Mouse (Mus musculus) testis, adult 2 months (tissue): ENCODE measurements at regions not wholly inside any gene's neighbourhood (a gene's known extent, or its start where the extent isn't known, plus 50 kb on each side); places are given as distances from the start of the nearest gene placed in this dataset.

ENCODE experiments used
- CTCF ChIP-seq: fragments of 200-500 bp; IDR thresholded peaks from 2 replicates; pipeline ENCODE4 v1.5.1; 2012; ENCODE audit warnings: low read depth, mild to moderate bottlenecking, inconsistent platforms, low read length, moderate library complexity; ENCODE audit not compliant: control insufficient read depth, insufficient read depth, insufficient replicate concordance
- POLR2A ChIP-seq: fragments of 200-500 bp; IDR thresholded peaks from 2 replicates; pipeline ENCODE4 v1.6.1; 2012; ENCODE audit warnings: low read depth, mild to moderate bottlenecking, inconsistent platforms, low read length, moderate library complexity; ENCODE audit not compliant: control insufficient read depth

GRCm38 (mm10) chr10:17367026-17367425 is 356.0 kb upstream of the Cited2 start:
- TF ChIP-seq CTCF (no peak), POLR2A (no peak)
